Mouse (Mus musculus) limb, embryonic 14.5 days (tissue): ENCODE measurements at regions not wholly inside any gene's neighbourhood (a gene's known extent, or its start where the extent isn't known, plus 50 kb on each side); places are given as distances from the start of the nearest gene placed in this dataset.

Source experiments
- ATAC-seq: fragments of 200-750 bp; cut with Nextera tagmentation; 2 replicates; pipeline ENCODE4 v1.8.0; 2017; ENCODE audit warnings: low read depth, moderate number of reproducible peaks, moderate TSS enrichment; ENCODE audit not compliant: low FRiP score
- DNase-seq: peaks from one replicate; pipeline ENCODE4 v3.0.0-alpha.2; 2015; ENCODE audit warnings: low spot score
- H3K27ac ChIP-seq: fragments of 300-500 bp; sonication (generic); replicated peaks from 2 replicates; pipeline ENCODE4 v1.5.1; 2014; ENCODE audit warnings: low read depth, mild to moderate bottlenecking, low read length, moderate library complexity, mixed read lengths
- H3K27me3 ChIP-seq: fragments of 300-500 bp; sonication (generic); 2 replicates; pipeline ENCODE4 v1.6.1; 2014; ENCODE audit warnings: low read length, mixed read lengths; ENCODE audit not compliant: control insufficient read depth, insufficient read depth
- H3K36me3 ChIP-seq: fragments of 300-500 bp; sonication (generic); 2 replicates; pipeline ENCODE4 v1.6.1; 2014; ENCODE audit warnings: mild to moderate bottlenecking, low read length, moderate library complexity, mixed read lengths; ENCODE audit not compliant: control insufficient read depth, insufficient read depth
- H3K4me1 ChIP-seq: fragments of 300-500 bp; sonication (generic); 2 replicates; pipeline ENCODE4 v1.6.1; 2014; ENCODE audit warnings: antibody characterized with exemption, low read length, mixed read lengths; ENCODE audit not compliant: control insufficient read depth, insufficient read depth
- H3K4me2 ChIP-seq: fragments of 300-500 bp; sonication (generic); replicated peaks from 2 replicates; pipeline ENCODE4 v1.6.1; 2014; ENCODE audit warnings: low read depth, mild to moderate bottlenecking, low read length, moderate library complexity; ENCODE audit not compliant: severe bottlenecking
- H3K4me3 ChIP-seq: fragments of 300-500 bp; sonication (generic); replicated peaks from 2 replicates; pipeline ENCODE4 v1.5.1; 2014; ENCODE audit warnings: low read length
- H3K9ac ChIP-seq: fragments of 300-500 bp; sonication (generic); 2 replicates; pipeline ENCODE4 v1.6.1; 2014; ENCODE audit warnings: mild to moderate bottlenecking, low read depth, low read length, moderate library complexity; ENCODE audit not compliant: severe bottlenecking
- H3K9me3 ChIP-seq: fragments of 300-500 bp; sonication (generic); 2 replicates; pipeline ENCODE4 v1.6.1; 2016; ENCODE audit warnings: low read length; ENCODE audit not compliant: control insufficient read depth
- POLR2A ChIP-seq: fragments of 200-500 bp; IDR thresholded peaks from 2 replicates; pipeline ENCODE4 v1.8.0; 2012; ENCODE audit warnings: inconsistent platforms, mild to moderate bottlenecking, moderate library complexity, borderline replicate concordance; ENCODE audit not compliant: insufficient read depth, insufficient read length; ENCODE audit errors: extremely low read depth
- WGBS: fragments of 180-500 bp; shearing (Covaris S2); extraction: QIAGEN DNeasy Blood & Tissue Kit; methylation state at CpG from one replicate; pipeline ENCODE4 v1.1.7; 2014; 5-methylcytosine and 5-hydroxymethylcytosine counted together

GRCm38 (mm10) chr13:47688131-47688530 is 565.7 kb downstream of the Rnf144b start:
- Histone ChIP-seq H3K36me3 (no peaks in the 10 kb centered on the region), H3K27ac (no peak overlapping the region), H3K4me1 (no peaks in the 10 kb centered on the region), H3K9me3 (no peaks in the 10 kb centered on the region), H3K4me2 (no peak overlapping the region), H3K27me3 (no peaks in the 10 kb centered on the region), H3K4me3 (no peak overlapping the region), H3K9ac (no peak overlapping the region)
- ATAC-seq (no peak), DNase-seq (no peak)
- no peak for TF ChIP-seq POLR2A
- 47% methylated on average over 3 of the region's 3 CpGs for WGBS

- no peak for DNase-seq
Observed at GRCm38 (mm10) chr13:47693815-47694214, 567.2 kb upstream of the Id4 start.

GRCm38 (mm10) chr13:47695877-47696276 is 565.2 kb upstream of the Id4 start:
- 88% methylated on average over 2 of the region's 2 CpGs for WGBS
- no peak overlapping the region for H3K4me2 ChIP-seq
- no peak for ATAC-seq

More at GRCm38 (mm10) chr13:47693815-47694214, 567.2 kb upstream of the Id4 start:
- no peak overlapping the region for H3K4me2 ChIP-seq
- no peak overlapping the region for H3K27ac ChIP-seq
- no peaks in the 10 kb centered on the region for H3K27me3 ChIP-seq
- no peak for TF ChIP-seq POLR2A
- H3K4me1 ChIP-seq, result no peaks in the 10 kb centered on the region
- ATAC-seq, result no peak
- WGBS, result 87% methylated on average over 14 of the region's 14 CpGs
- no peaks in the 10 kb centered on the region for H3K36me3 ChIP-seq
- H3K4me3 ChIP-seq, result no peak overlapping the region
- no peaks in the 10 kb centered on the region for H3K9me3 ChIP-seq
- H3K9ac ChIP-seq, result no peak overlapping the region

GRCm38 (mm10) chr13:47700556-47700955 is 560.5 kb upstream of the Id4 start:
- H3K27ac ChIP-seq, result no peak overlapping the region
- no peak overlapping the region for H3K4me3 ChIP-seq
- H3K9me3 ChIP-seq, result no peaks in the 10 kb centered on the region
- H3K9ac ChIP-seq, result no peak overlapping the region
- 51% methylated on average over 3 of the region's 3 CpGs for WGBS
- peaks cover 3% of the 10 kb centered on the region; the same call in 1 of the 2 replicates for H3K4me1 ChIP-seq
- TF ChIP-seq POLR2A, result no peak
- H3K36me3 ChIP-seq, result no peaks in the 10 kb centered on the region
- no peak overlapping the region for H3K4me2 ChIP-seq
- ATAC-seq (no peak), DNase-seq (no peak)
- no peaks in the 10 kb centered on the region for H3K27me3 ChIP-seq

More at GRCm38 (mm10) chr13:47695877-47696276, 565.2 kb upstream of the Id4 start:
- Histone ChIP-seq H3K36me3 (no peaks in the 10 kb centered on the region), H3K9ac (no peak overlapping the region), H3K9me3 (no peaks in the 10 kb centered on the region), H3K4me3 (no peak overlapping the region), H3K27me3 (no peaks in the 10 kb centered on the region), H3K27ac (no peak overlapping the region), H3K4me1 (peaks cover 3% of the 10 kb centered on the region; the same call in 1 of the 2 replicates)
- no peak for TF ChIP-seq POLR2A
- no peak for DNase-seq

GRCm38 (mm10) chr13:47707961-47708609 is 552.9 kb upstream of the Id4 start:
- ATAC-seq (no peak), DNase-seq (no peak)
- no peaks in the 10 kb centered on the region for H3K4me1 ChIP-seq
- no peaks in the 10 kb centered on the region for H3K27me3 ChIP-seq
- 88% methylated on average over 18 of the region's 18 CpGs for WGBS
- H3K4me3 ChIP-seq, result no peak overlapping the region
- no peaks in the 10 kb centered on the region for H3K36me3 ChIP-seq
- H3K9ac ChIP-seq, result no peak overlapping the region
- H3K4me2 ChIP-seq, result no peak overlapping the region
- no peak overlapping the region for H3K27ac ChIP-seq
- no peaks in the 10 kb centered on the region for H3K9me3 ChIP-seq
- no peak for TF ChIP-seq POLR2A
